Mouse (Mus musculus) embryo, embryonic 10.5 days (tissue): ENCODE data around the gene Olfr1475.
"Not testable (repeated sequence)": the region's sequence is repeated elsewhere in the genome, so short reads cannot be mapped to it uniquely, and the experiment has no call there.

Experiments used
- DNase-seq: peaks from one replicate; pipeline ENCODE4 v3.0.0-alpha.2; 2015; ENCODE audit warnings: low spot score

Olfr1475 gene

DNA sequence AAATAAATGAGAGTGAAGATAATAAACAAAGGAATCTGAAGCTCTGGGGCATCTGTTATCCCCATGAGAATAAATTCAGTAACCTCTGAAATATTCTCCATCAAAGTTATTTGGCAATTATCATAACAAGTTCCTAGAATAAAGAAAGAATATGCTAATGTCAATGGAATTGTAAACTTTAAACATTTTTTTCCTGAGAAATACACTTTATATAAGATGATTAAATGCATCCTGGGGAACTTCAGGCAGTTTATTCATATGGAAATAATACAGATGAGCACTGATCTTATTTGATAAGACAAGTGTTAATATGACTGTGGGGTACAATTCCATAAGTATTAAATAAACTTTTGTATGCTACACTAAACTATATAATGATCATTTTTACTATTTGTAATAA lies at the start of gene Olfr1475:
Gene Olfr1475 (minus strand): TSS at position 101 of the 400 bp plus-strand sequence.
- DNase-seq: no peak

DNA sequence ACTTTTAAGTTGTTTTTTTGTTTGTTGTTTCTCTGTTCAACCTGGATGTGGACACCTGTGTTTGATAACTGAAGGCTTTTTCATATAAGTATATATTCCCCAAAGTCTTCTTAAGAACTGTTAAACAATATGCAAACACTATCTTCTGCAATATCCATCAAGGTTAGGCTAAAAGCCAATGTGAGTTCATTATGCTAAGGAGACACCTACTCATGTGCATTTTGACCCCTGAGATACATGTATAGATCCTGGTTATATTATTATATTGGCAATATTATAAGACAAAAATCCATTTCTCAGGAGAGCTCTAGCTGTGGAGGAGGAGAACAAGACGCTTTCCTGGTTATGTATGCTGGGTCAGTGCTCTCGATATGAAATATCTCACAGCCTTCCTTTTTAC lies 47.6 kb upstream of the Olfr1475 start, which contains the start of gene Olfr1480:
Gene Olfr1480 (plus strand): TSS at position 301 of the 400 bp plus-strand sequence.
- DNase-seq: no peak

DNA sequence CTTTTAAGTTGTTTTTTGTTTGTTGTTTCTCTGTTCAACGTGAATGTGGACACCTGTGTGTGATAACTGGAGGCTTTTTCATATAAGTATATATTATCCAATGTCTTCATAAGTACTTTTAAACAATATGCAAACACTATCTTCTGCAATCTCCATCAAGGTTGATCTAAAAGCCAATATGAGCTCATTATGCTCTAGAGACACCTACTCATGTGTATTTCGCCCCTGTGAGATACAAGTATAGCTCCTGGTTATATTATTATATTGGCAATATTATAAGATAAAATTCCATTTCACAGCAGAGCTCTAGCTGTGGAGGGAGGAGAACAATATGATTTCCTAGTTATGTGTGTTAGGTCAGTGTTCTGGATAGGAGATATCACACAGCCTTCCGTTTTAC lies 20.2 kb upstream of the Olfr1475 start, which contains the start of gene Olfr1477:
Gene Olfr1477 (plus strand): TSS at position 301 of the 400 bp plus-strand sequence.
- no peak for DNase-seq

DNA sequence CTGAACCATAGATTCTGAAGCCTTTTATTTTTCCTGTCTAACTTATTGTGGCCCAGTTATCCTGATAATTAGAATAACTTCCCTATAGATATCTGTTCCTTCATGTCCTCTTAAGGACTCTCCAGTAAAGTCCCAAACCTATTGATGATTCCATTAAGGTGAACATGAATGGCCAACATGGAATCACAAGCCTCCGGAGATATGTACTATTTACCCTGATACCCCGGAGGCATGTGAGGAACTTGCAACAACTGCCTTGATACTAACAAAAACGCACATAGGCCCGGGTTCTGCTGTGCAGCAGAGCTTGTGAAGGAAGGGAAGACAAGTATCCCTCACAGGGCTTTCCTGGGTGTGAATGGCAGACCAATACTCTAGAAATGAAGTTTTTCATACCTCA lies 10.7 kb downstream of the Olfr1475 start, which contains the start of gene Olfr1474:
Gene Olfr1474 (plus strand): TSS at position 301 of the 400 bp plus-strand sequence.
- not testable (repeated sequence) for DNase-seq

DNA sequence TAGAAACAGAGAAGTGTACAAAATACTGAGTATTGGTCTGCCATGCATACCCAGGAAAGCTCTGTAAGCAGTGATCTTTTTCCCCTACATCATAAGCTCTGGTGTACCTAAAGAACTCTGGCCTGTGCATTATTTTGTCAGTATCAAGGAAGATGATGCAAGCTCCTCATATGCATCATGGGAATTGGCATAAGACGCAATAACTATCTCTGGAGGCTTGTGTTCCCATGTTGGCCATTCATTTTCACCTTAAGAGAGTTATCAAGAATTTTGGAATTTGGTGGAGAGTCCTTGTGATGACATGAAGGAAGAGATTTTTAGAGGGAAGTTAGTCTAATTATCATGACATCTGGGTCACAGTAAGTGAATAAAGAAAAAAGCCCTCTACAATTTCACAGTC lies 24.0 kb downstream of the Olfr1475 start, which contains the start of gene Olfr1472:
Gene Olfr1472 (minus strand): TSS at position 101 of the 400 bp plus-strand sequence.
- DNase-seq: no peak

DNA sequence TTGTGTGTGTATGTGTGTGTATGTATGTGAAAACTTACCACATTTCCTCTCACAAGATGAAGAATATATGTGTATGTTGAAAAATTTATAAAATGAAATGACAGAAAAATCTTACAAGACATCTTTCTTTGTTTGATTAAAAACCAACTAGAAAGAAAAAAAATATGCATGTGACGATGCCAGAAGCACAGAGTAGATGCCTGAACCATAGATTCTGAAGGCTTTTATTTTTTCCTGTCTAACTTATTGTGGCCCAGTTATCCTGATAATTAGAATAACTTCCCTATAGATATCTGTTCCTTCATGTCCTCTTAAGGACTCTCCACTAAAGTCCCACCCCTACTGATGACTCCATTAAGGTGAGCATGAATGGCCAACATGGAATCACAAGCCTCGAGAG lies 36.9 kb downstream of the Olfr1475 start, which contains the start of gene Olfr1471:
Gene Olfr1471 (plus strand): TSS at position 301 of the 400 bp plus-strand sequence.
- not testable (repeated sequence) for DNase-seq
